Mouse (Mus musculus) thymus, adult 2 months (tissue): ENCODE results near the gene E2f3.

Experiments used
- CTCF ChIP-seq: fragments of 200-500 bp; IDR thresholded peaks from 2 replicates; pipeline ENCODE4 v1.5.1; 2012; ENCODE audit warnings: mild to moderate bottlenecking, control low read depth, low read length, moderate library complexity, borderline replicate concordance; ENCODE audit not compliant: control insufficient read depth, poor library complexity, insufficient read depth; ENCODE audit errors: extremely low read depth
- POLR2A ChIP-seq: fragments of 200-500 bp; IDR thresholded peaks from 2 replicates; pipeline ENCODE4 v1.6.1; 2012; ENCODE audit warnings: mild to moderate bottlenecking, low read length, control low read depth, moderate library complexity; ENCODE audit not compliant: control insufficient read depth, poor library complexity, insufficient read depth; ENCODE audit errors: extremely low read depth

- TF ChIP-seq POLR2A = no peak
- no peak for TF ChIP-seq CTCF
Observed at GRCm38 (mm10) chr13:29913061-29913460, 72.8 kb downstream of the E2f3 start.
